Mouse (Mus musculus): ENCODE results near the gene Nktr.

The Nktr gene

DNA sequence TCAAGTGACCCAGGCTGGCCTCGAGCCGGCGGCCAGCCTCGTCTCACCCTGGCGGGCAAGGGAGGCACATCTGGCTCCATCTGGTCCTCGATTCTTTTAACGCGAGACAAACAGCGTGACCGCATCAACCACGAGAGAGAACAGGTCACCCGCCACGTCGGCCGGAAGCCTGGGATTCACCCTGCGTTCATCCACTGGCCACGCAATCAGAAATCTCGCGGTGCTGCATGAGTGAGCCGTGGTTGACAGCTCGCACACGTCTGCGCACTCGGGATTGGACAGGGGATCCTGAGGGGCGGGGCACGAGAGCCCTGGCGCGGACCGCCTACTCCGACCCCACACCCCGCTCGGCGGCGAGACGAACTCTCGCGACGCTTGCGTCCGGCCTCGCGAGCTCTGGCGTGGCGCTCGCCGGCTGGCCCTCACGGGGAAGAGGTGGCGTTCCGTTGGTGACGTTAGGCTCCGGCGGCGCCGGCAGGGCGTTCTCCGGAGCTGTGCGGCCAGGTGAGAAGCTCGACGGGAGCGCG is at the start of gene Nktr:
Gene Nktr (plus strand): TSS at position 378 of the 527 bp plus-strand sequence.
- peak; percentile 81 for DNase-seq (ENCODE audit: low spot score)

DNA sequence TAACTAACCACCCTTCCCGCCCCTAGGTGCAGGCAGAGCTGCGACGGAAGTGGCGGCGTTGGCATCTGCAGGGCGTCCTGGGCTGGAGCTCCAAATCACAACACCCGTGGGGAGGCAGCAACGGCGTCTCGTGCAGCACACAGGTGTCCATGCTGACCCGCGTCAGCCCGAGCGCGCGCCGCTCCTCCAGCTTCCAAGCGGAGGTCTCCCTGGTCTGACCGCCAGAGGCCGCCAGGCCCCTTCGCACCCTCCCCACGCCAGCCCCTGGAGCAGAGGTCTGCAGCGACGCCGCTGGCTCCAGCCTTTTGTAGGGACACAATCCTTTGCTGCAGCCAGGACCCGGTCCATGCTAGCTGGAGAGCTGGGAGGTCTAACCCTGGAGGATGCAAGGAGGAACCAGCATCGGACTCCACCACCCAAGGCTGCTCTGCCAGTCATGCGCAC is 49.6 kb upstream of the Nktr start:
- DNase-seq (ENCODE audit: low spot score) = peak; percentile 50

DNA sequence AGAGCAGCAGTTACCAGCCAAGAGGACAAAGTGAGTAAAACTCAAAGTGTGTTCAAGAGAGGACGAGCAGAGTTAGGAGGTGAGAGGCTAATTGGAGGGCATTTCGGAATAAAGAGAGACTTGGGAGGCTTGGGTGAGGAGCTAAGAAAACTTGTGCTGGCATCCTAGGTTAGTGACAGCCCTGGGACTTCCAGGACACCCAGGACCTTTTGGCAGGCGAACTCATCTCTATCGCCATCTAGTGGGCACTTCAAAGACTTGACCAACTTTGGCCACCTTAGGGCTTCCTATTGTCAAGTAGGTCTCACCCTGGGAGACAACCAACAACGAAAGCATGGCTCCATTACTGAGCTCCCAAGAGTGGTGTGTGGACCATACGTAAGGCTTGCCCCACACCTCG is 47.7 kb upstream of the Nktr start:
- DNase-seq (ENCODE audit: low spot score) = no peak

DNA sequence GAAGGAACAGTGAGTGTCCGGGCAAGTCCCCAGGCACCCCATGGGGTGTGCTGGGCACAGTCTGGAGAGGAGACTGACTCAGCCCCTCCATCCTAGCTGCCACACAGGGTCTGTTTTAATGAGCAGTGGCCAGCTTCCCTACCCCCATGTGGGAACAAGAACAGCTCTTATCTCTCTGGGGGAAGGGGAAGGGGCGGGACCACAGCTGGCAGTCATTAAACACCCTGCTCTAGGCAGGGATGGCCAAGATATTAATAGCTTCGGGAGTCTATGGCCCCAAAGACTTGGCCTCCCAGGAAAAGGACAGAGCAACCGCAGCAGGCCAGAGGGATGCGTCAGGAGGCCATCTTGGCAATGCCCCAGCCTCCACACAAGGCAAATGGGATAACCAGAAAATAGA is 46.7 kb upstream of the Nktr start:
- no peak for DNase-seq (ENCODE audit: low spot score)

DNA sequence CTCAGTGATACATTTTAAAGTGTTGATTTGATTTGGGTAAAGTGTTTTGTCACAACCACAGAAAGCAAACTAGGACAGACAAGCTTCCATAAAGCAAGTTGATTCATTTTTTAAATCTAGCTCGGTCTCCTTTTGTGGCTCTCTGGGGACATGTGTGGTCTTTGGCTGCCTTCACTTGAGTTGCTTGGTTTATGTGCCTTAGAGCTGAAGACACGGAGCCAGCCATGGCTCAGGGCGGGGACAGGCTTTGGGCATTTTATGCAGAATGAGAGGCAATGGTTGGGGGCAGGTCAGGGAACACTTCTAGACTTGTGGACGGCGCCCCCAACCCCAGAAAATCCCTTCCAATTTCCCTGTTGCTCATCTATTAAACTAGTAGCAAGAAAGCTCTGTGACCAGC is 45.3 kb upstream of the Nktr start:
- DNase-seq (ENCODE audit: low spot score) = no peak

DNA sequence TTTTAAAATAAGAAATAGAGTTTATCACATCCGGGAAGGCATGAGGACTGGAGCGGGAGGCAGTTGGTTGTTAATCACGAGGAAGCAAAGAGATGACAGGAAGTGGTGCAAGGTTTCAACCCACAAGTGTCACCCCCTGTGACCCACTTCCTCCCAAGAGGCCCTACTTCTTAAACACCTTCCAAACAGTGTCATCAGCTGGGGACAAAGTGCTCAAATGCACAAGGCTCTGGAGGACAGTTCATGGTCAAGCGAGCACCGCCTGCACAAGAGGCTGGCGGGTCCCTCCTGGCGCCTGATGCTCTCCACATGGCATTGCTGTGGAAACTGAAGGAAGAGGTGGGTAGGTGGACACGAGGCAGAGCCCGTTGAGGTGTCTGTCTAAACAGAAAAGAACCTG is 44.0 kb upstream of the Nktr start:
- no peak for DNase-seq (ENCODE audit: low spot score)

DNA sequence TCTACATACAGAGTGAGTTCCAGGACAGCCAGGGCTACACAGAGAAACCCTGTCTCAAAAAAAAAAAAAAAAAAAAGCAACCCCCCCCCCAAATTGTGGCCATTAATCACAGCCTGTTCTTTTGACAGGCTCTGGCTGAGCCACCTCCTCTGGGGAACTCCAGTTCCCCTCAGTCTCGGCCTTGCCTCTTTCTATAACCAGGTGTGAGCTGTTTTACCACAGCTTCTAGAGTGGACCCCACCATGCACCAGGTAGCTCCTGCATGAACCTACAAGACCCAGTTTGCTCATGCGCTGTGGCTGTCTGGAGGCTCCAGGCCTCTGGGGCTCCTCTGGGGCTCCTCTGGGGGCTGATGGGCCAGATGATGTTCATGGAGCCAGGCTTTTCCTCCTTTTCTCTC is 43.4 kb upstream of the Nktr start:
- no peak for DNase-seq (ENCODE audit: low spot score)

DNA sequence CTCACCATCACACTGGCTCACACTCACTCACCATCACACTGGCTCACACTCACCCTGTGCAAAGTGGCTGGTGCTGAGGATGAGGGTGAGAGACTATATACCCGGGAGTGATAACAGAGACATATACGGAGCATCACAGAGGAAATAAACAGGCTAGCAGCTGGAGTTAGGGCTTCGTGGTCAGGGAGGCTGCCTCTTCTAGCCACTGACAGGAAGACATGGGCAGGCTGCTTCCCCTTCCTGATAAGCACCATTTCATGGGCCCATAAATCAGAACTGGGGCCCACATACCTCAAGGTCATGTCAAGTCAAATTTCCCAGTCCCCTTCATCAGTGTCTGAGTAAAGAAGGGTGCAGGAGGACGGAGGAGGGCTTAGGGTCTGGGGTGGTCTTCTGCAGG is 41.9 kb upstream of the Nktr start:
- DNase-seq (ENCODE audit: low spot score) = no peak

DNA sequence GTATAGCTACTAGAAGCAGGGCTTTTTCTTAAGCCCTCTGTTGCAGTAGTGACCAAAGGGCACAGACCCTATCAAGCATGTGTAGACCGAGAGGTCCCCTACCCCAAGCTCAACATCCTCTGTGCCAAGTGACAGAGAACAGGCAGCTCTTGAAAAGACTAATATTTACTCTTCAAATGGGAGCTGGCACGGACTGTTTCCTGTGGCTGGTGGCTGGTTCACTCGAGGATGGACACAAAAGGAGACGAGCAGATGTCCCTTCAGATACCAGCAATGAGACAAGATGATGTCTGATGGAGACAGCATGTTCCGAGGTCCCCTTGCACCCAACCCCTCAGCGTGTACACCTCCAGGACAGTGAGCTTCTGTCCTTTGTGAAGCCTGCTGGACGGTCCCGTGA is 41.5 kb upstream of the Nktr start:
- DNase-seq (ENCODE audit: low spot score) = no peak

DNA sequence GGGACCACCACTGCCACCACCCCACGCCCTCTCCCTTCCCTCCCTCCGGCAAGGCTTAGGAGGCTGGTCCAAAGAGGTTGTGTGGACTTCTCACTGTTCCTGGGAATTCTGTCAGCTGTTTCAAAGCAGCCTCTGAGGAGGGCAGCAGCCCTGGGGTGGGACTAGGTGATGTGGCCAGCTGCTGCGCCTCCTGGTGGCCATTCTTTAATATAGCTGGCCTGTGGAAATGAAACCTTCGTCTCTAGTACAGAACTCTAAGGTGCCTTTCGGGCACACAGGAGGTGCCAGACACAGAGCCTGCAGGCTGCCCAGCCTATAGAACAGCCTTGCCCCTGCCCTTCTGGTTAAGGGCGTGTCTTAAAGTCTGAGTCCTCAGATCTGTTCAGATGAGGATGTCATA is 39.4 kb upstream of the Nktr start:
- DNase-seq (ENCODE audit: low spot score) = no peak

DNA sequence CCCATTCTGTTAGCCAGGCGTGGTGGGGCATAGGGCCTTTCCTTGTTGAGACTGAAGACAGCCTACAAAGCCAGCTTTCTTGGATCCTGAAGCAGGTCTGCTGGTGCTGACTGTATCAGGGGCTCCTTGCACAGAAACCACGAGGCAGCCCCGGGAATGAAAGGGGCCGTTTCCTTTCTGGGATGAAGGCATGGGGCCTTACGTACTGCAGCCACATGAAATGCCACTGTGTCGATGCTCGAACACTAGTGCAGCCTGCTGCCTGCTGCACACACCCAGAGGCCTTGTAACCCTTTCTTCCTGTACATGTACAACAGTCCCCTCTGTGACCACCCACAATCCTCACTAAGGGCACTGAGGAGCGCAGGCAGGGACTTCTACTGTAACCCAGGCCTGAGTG is 37.8 kb upstream of the Nktr start:
- no peak for DNase-seq (ENCODE audit: low spot score)

DNA sequence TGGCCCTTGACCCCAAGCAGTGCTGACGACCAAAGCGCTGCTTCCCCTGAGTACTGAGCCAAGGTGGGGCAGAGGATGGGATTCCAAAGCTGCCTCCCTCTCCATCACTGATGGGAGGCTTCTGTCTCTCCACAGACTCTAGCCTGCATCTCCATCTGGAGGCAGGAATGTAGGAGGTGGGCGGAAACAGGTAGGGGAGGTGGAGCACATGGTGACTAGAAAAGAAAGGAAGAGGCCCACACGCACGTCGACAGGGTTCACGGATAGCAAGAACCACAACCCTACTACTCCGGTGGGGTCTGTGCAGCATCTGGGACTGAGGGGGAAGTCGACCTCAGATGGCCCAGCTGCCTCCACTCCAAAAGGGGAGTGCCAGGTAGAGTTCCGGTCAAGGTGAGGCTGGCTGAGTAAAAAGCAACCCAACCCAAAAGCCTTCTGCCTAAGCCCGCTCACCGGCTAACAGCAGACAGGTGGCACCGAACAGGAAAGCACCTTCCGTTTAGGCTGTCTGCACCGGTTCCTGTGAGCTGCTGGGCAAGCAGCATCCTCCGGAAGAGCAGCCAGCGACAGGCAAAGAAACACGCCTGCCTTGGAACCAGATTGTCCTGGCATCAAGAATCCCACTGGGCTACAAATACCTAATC is 36.8 kb upstream of the Nktr start:
- no peak for DNase-seq (ENCODE audit: low spot score)

DNA sequence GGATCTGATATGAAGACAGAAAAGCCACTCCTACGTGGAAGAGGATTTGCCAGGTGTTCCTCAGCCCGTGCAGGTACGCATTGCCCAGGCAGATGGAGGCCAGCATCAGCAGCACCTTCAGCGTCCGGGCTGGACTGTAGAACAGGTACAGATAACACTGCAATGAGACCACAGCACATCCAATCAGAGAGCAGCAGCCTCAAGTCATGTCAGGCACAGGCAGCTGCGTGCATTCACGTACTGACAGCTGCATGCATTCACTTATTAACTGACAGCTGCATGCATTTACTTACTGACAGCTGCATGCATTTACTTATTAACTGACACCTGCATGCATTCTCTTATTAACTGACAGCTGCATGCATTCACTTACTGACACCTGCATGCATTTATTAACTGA is 34.3 kb upstream of the Nktr start:
- DNase-seq (ENCODE audit: low spot score) = no peak

DNA sequence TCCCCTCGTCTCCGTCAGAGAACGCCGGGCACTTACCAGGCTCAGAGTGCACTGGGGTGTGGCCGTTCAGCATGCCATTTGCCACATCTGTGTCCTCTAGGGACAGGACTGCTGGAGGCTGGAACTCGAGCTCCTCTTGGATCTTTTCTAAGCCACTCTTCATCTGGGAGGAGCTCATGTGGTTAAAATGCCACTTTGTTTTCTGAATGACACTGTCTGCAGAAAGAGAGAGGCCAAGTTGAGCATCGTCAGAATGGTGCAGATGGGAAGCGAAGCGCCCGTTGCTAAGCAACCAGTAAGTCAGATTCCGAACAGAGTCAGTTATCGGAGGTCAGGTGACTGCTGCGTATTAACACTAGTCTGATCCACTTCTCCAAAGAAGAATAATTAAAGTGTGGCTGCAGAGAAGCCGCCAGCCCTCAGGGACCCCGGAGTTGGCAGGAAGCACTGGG is 28.7 kb upstream of the Nktr start:
- DNase-seq (ENCODE audit: low spot score) = no peak

DNA sequence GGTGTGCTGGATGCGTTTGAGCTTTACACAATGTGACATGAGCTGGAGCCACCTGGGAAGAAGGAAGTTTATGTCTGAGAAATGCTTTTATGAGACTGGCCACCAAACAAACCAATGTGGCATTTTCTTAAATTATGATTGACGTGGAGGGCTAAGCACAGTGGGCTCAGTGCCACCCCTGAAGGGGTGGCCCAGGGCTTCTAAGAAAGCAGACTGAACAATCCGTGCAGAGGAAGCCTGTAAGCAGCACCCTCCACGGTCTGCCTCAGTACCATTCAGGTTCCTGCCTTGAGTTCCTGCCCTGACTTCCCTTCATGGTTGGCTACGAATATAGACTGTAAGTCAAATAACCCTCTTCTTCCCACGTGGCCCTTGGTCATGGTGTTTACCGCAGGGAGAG is 28.2 kb upstream of the Nktr start:
- no peak for DNase-seq (ENCODE audit: low spot score)

DNA sequence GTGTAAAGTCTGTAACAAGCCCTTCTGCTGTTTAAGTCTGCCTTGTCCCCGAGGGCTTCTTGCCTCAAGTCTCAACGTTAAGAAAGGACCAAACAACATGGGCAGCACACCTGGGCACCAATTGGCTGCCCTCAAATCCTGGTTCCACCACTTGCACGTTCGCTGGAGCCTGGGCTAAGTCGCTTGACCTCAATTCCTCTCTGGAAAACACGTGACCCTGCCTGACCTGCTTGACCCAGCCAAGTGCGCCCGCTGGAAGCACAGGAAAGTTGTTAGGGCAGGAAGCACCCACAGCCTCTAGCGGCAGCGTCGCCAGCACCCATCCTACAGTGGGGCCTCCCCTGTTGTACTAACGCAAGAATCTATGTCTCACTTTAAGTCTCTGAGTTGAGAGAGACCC is 24.2 kb upstream of the Nktr start:
- no peak for DNase-seq (ENCODE audit: low spot score)

DNA sequence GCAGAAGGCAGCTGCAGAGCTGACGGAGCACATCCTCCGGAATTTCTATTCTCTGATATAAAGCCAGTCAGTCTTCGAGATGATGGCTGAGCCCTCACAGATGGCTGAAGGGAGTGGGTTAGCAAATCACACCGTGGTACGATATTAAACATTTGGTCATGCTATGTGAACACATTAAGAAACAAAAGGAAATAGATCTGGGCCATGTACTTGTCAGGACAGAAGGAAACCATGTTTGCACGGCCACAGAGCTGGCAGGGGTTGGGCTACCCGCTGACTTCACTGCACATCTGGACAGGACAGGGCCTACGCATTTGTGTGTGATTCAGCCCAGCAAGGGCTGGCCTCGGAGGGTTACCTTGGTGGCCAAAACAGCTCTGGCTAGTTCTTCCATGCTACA is 22.3 kb upstream of the Nktr start:
- no peak for DNase-seq (ENCODE audit: low spot score)

DNA sequence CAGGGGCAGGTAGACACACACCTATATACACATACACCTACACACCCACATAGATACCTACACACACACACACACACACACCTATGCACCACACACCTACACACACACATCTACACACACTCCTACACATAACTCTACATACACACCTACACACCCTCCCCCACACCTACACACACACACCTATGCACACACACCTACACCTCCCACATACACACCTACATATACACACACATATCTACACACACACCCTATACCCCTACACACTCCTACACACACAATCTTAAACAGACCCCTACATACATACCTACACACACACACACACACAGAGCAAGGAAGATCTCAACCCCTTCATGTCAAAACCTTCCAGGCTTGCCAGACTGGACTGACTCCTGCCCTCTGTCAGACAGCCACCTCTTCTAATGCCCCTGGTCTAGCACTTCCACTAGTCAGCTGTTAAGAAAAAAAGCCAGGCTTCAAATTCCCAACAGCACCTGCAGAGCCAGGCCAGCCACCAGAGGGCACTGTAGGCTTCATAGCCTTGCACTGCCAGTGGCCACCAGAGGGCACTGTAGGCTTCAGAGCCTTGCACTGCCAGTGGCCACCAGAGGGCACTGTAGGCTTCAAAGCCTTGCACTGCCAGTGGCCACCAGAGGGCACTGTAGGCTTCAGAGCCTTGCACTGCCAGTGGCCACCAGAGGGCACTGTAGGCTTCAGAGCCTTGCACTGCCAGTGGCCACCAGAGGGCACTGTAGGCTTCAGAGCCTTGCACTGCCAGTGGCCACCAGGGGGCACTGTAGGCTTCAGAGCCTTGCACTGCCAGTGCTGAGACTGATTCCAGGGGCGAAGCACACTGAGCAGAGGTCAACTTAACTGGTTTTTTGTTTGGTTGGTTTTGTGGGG is 21.6 kb upstream of the Nktr start:
- no peak for DNase-seq (ENCODE audit: low spot score)

DNA sequence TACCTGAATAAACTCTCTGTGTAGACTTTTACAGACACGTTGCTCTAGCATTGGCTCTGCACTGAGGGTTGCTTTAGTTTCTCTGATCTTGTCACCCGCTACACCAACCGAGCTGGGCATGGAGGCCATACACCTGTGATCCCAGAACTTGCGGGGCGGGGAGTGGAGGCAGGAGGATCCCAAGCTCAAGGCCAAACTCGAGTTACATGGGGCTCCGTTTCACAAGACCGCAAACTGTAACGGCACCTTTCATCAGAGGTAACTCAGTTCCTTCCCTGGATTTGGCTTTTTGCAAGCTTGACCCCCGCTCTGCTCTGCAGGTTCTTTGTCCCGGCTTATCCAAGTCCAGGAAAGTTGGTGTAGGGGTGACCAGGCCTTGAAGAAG is 14.7 kb upstream of the Nktr start:
- no peak for DNase-seq (ENCODE audit: low spot score)

DNA sequence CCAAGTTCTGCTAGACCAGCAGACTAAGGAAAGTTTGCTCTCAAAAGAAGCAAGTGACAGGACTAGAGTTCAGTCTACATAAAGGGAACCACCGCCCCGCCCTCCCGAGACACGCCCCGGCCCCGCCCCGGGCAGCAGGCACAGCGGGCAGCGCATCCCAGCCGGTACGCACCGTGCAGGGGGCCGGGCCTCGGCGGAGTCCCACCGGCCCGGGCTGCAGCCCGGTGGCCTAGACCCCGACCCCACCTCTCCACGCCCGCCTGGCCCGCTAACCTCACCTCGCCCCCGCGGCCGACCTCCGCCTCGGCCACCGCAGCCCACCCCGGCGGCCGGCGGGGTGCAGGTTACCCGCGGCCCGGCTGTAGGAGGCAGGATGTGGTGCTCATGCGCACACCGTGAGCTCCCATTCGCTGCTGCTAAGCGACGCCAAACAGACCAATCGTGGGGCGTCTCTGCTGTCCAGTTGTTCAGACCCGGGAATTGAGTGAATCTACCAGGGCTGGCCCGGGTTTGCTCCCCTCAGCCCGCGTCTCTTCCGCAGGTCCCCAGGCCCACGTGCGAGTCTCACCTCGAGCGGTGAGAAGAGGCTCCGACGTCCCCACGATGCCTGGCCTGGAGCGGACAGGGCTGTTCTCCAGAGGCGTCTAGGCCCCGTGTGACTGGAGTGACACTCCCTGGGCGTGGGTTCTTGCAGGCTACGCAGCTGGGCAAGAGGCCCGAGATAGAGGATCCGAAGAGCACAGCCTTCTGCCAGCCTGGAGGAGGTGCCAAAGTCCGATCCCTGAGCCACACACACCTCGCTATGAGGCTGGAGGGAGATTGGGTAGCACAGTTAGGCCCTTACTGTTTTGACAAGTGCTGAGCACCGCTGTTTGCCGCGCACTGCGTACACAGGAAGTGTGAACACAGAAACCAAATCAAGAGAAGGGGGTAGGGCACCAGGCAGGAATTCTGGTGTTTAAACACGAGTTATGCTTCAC is 14.0 kb upstream of the Nktr start, which contains the start of gene Sec22c:
Gene Sec22c (minus strand): TSS at position 845 of the 980 bp plus-strand sequence.
- peak; percentile 85 for DNase-seq (ENCODE audit: low spot score)

DNA sequence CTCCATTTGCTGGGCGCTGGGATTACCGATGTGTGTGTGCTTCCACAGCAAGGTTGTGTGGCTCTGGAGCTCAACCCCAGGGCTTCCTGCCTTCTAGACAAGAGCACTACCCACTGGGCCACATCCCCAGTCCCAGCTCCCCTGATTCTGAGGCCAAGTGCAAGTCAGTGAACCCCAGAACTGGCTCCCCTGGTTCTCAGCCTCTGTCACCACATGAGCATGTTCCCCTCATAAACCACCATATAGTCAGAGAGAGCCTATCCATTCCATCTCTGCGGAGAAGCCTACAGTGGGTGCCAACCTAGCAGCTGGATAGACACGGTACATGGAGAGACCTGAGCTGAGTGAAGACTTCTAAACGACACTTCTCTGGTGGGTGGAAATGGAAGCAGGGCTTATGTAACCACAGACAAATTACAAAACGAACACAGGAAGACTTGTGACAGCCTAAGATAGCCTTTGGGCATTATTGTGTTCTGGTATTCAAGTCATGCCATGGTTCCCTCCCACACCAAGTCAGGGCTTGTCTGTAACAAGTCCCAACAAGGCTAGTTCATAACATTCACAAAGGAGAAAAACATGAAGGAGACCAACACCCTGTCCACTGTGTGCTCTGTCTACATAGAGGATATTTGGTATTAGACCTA is 12.8 kb upstream of the Nktr start:
- no peak for DNase-seq (ENCODE audit: low spot score)

DNA sequence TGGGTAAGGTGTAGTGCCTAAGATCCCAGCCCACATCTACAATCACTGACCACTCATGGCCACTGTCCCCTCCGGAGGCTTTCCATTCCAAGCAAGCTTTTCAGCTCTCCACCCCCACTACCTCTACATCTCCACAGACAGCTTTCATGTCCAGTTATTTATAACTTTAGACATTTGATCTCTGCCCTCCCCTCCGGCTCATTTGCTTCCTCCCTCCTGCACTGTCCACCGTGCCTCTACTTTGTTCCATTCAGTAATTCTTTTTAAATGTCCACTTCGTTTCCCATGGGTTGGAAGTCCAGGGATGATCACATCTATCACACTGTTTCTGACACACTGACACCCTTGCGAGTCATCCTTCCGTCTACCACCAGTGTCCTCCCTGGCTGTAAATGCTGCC is 11.2 kb upstream of the Nktr start:
- no peak for DNase-seq (ENCODE audit: low spot score)

All from ovary, postnatal 10 days (tissue).